Mouse (Mus musculus): Measurements from ENCODE around the gene Cdc42ep4. TPM values are rescaled to one million over a fixed set of nuclear protein-coding genes. Genes with fewer than 3 reads are reported as not detected.

Gene Cdc42ep4
- polyA plus RNA-seq, 1 experiment, result 20.9 TPM

DNA sequence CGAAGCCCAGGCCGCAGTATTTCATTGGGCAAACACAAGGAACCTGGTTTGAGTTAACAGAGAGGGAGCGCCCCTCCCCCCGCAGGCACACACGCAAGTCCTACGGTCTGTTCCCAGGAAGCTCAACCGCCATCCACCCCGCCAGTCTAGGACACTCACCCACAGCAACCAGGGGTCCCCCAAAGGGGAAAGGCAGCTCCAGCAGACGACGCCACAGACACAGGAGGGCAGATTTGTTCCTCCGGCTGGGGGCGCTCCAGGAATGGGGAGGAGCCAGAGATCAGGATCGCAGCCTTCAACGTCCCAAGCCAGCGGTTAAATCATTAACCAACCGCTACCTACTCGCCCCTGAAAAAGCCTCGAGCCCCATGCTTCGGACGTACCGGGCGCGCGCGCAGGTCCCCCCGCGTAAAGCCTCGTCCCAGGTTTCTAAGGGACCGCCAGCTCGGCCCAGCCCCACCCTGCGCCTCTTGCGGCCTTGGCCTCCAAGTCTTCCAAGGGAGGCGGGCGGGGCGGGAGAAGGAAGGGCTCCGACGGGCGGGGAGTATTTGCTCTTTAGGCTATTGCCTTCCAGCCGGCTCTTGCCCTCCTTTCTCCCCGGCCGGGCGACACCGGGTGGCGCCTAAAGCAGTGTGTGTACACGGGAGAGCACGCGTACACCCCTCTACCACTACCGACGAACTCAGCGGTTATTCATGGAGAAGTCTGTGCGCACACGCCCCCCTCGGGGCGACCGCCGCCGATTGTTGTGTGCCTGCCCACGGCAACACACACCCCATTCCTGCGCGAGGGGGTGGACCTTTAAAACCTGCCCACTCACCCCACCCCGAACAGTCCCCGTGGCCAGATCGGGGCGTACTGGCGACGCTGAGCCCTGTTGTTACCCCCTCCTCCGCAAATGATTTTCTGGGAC, 854 bp downstream of the Cdc42ep4 start:
- peak; percentile 45; the same call in 1 of the 2 replicates for TF ChIP-seq CTCF (IDR thresholded peaks at IDR 0.05; ENCODE audit: extremely low read depth, insufficient read depth, insufficient read length, insufficient replicate concordance)
- TF ChIP-seq POLR2A (IDR thresholded peaks at IDR 0.05; ENCODE audit: low read depth, low read length), result no peak

GRCm38 (mm10) chr11:113749749-113750351, 1.8 kb downstream of the Cdc42ep4 start:
- TF ChIP-seq CTCF (IDR thresholded peaks at IDR 0.05; ENCODE audit: extremely low read depth, insufficient read depth, insufficient read length, insufficient replicate concordance) (no peak), POLR2A (IDR thresholded peaks at IDR 0.05; ENCODE audit: low read depth, low read length) (no peak)
- no peaks in the 10 kb centered on the region for H3K27me3 ChIP-seq (ENCODE audit: control insufficient read depth, insufficient read depth, low read length)
- peak overlapping the region; percentile 71; the same call in 1 of the 2 replicates for H3K4me3 ChIP-seq (ENCODE audit: extremely low read depth, insufficient read depth, insufficient read length)
- peak overlapping the region; percentile 26; the same call in 1 of the 2 replicates for H3K27ac ChIP-seq (ENCODE audit: insufficient read depth, low read length)
- H3K4me1 ChIP-seq (ENCODE audit: control insufficient read depth, insufficient read depth, insufficient read length), result no peaks in the 10 kb centered on the region
- WGBS, result 60% methylated on average over 9 of the region's 9 CpGs
- no peak for DNase-seq (ENCODE audit: low read depth in 1 of 2, low spot score in 2 of 2)
- H3K36me3 ChIP-seq (ENCODE audit: control insufficient read depth, insufficient read depth, low read length), result no peaks in the 10 kb centered on the region

More for the DNA sequence above, 854 bp downstream of the Cdc42ep4 start:
- Histone ChIP-seq H3K4me1 (ENCODE audit: control insufficient read depth, insufficient read depth, insufficient read length) (no peaks in the 10 kb centered on the region), H3K27me3 (ENCODE audit: control insufficient read depth, insufficient read depth, low read length) (no peaks in the 10 kb centered on the region), H3K36me3 (ENCODE audit: control insufficient read depth, insufficient read depth, low read length) (no peaks in the 10 kb centered on the region), H3K27ac (ENCODE audit: insufficient read depth, low read length) (peak overlapping the region; percentile 56), H3K4me3 (ENCODE audit: extremely low read depth, insufficient read depth, insufficient read length) (peak overlapping the region; percentile 71)
- 2% methylated on average over 67 of the region's 67 CpGs for WGBS
- peak; percentile 19 to 66 for DNase-seq (ENCODE audit: low read depth in 1 of 2, low spot score in 2 of 2)

GRCm38 (mm10) chr11:113748797-113749521, 2.7 kb downstream of the Cdc42ep4 start:
- Histone ChIP-seq H3K4me3 (ENCODE audit: extremely low read depth, insufficient read depth, insufficient read length) (peak overlapping the region; percentile 16; the same call in 1 of the 2 replicates), H3K27ac (ENCODE audit: insufficient read depth, low read length) (peak overlapping the region; percentile 26; the same call in 1 of the 2 replicates)
- DNase-seq (ENCODE audit: low read depth in 1 of 2, low spot score in 2 of 2), result peak in 1 of 2 experiments; percentile 16

DNA sequence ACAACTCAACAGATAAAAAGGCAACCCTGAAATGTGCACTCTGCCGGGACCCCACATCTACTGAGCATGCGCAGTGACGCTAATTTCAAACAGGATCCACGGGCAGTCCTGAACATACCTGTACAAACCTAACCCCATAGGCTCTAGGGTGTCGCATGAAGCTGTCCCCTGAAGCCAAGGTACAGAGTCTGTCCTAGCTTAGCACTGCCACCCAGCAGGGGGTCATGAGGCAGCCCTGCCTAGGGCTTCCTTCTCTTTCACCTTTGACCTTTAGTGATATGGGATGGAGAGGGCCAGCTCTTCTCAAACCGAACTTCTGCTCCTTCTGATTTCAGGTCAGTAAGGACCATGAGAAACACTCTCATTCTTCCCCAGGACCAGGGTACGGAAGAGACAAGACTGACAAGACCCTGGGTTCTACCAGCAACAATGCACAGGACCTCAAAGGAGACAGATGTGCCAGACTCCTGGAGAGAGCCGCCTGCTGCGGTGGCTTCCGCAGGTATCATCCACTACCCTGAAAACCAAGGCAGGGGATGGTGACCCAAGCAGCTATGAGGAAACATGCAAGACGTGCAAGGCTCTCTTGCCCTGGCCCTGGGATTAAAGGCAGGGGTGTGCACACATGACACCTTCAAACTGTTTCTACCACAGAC, 3.8 kb downstream of the Cdc42ep4 start:
- Histone ChIP-seq H3K4me3 (ENCODE audit: extremely low read depth, insufficient read depth, insufficient read length) (no peak overlapping the region), H3K27ac (ENCODE audit: insufficient read depth, low read length) (no peak overlapping the region; the same call in 1 of the 2 replicates), H3K4me1 (ENCODE audit: control insufficient read depth, insufficient read depth, insufficient read length) (no peaks in the 10 kb centered on the region), H3K27me3 (ENCODE audit: control insufficient read depth, insufficient read depth, low read length) (no peaks in the 10 kb centered on the region), H3K36me3 (ENCODE audit: control insufficient read depth, insufficient read depth, low read length) (no peaks in the 10 kb centered on the region; the same call in 1 of the 2 replicates)
- DNase-seq (ENCODE audit: low read depth in 1 of 2, low spot score in 2 of 2), result no peak
- TF ChIP-seq POLR2A (IDR thresholded peaks at IDR 0.05; ENCODE audit: low read depth, low read length) (no peak), CTCF (IDR thresholded peaks at IDR 0.05; ENCODE audit: extremely low read depth, insufficient read depth, insufficient read length, insufficient replicate concordance) (no peak)
- WGBS, result 85% methylated on average over 11 of the region's 11 CpGs

More at GRCm38 (mm10) chr11:113748797-113749521, 2.7 kb downstream of the Cdc42ep4 start:
- Histone ChIP-seq H3K36me3 (ENCODE audit: control insufficient read depth, insufficient read depth, low read length) (no peaks in the 10 kb centered on the region), H3K27me3 (ENCODE audit: control insufficient read depth, insufficient read depth, low read length) (no peaks in the 10 kb centered on the region), H3K4me1 (ENCODE audit: control insufficient read depth, insufficient read depth, insufficient read length) (no peaks in the 10 kb centered on the region)
- WGBS, result 73% methylated on average over 21 of the region's 21 CpGs
- TF ChIP-seq POLR2A (IDR thresholded peaks at IDR 0.05; ENCODE audit: low read depth, low read length) (no peak), CTCF (IDR thresholded peaks at IDR 0.05; ENCODE audit: extremely low read depth, insufficient read depth, insufficient read length, insufficient replicate concordance) (no peak)

- H3K36me3 ChIP-seq (ENCODE audit: control insufficient read depth, insufficient read depth, low read length), result no peaks in the 10 kb centered on the region; the same call in 1 of the 2 replicates
- peak overlapping the region; percentile 11; the same call in 1 of the 2 replicates for H3K27ac ChIP-seq (ENCODE audit: insufficient read depth, low read length)
- peak overlapping the region; percentile 5; the same call in 1 of the 2 replicates for H3K4me3 ChIP-seq (ENCODE audit: extremely low read depth, insufficient read depth, insufficient read length)
- DNase-seq (ENCODE audit: low read depth in 1 of 2, low spot score in 2 of 2), result no peak
- H3K27me3 ChIP-seq (ENCODE audit: control insufficient read depth, insufficient read depth, low read length), result no peaks in the 10 kb centered on the region
- H3K4me1 ChIP-seq (ENCODE audit: control insufficient read depth, insufficient read depth, insufficient read length), result no peaks in the 10 kb centered on the region
- TF ChIP-seq POLR2A (IDR thresholded peaks at IDR 0.05; ENCODE audit: low read depth, low read length), result no peak
- no peak for TF ChIP-seq CTCF (IDR thresholded peaks at IDR 0.05; ENCODE audit: extremely low read depth, insufficient read depth, insufficient read length, insufficient replicate concordance)
- WGBS, result 21% methylated on average over 16 of the region's 16 CpGs
These were observed 4.6 kb downstream of the Cdc42ep4 start for GRCm38 (mm10) chr11:113747056-113747455.

GRCm38 (mm10) chr11:113745961-113746360, 5.7 kb downstream of the Cdc42ep4 start:
- no peaks in the 10 kb centered on the region for H3K27me3 ChIP-seq (ENCODE audit: control insufficient read depth, insufficient read depth, low read length)
- H3K4me3 ChIP-seq (ENCODE audit: extremely low read depth, insufficient read depth, insufficient read length), result no peak overlapping the region
- TF ChIP-seq CTCF (IDR thresholded peaks at IDR 0.05; ENCODE audit: extremely low read depth, insufficient read depth, insufficient read length, insufficient replicate concordance), result no peak
- TF ChIP-seq POLR2A (IDR thresholded peaks at IDR 0.05; ENCODE audit: low read depth, low read length), result no peak
- no peaks in the 10 kb centered on the region; the same call in 1 of the 2 replicates for H3K36me3 ChIP-seq (ENCODE audit: control insufficient read depth, insufficient read depth, low read length)
- no peaks in the 10 kb centered on the region for H3K4me1 ChIP-seq (ENCODE audit: control insufficient read depth, insufficient read depth, insufficient read length)
- DNase-seq (ENCODE audit: low read depth in 1 of 2, low spot score in 2 of 2), result no peak
- WGBS, result 77% methylated on average over 4 of the region's 4 CpGs
- no peak overlapping the region for H3K27ac ChIP-seq (ENCODE audit: insufficient read depth, low read length)

All from spleen, adult 2 months (tissue).